Mouse (Mus musculus) forebrain, embryonic 15.5 days (tissue): ENCODE data around the gene Minos1. TPM values are rescaled to one million over a fixed set of nuclear protein-coding genes. Genes with fewer than 3 reads are reported as not detected.

ENCODE experiments used
- ATAC-seq: fragments of 200-750 bp; cut with Nextera tagmentation; replicated peaks from 2 replicates; pipeline ENCODE4 v1.8.0; 2017; ENCODE audit warnings: mild to moderate bottlenecking, moderate TSS enrichment, moderate library complexity
- H3K27ac ChIP-seq: fragments of 300-500 bp; sonication (generic); replicated peaks from 2 replicates; pipeline ENCODE4 v1.5.1; 2015; ENCODE audit warnings: mild to moderate bottlenecking, inconsistent platforms
- H3K27me3 ChIP-seq: fragments of 300-500 bp; sonication (generic); 2 replicates; pipeline ENCODE4 v1.6.1; 2015; ENCODE audit warnings: inconsistent platforms
- H3K36me3 ChIP-seq: fragments of 300-500 bp; sonication (generic); 2 replicates; pipeline ENCODE4 v1.6.1; 2015; ENCODE audit warnings: mild to moderate bottlenecking, inconsistent platforms
- H3K4me1 ChIP-seq: fragments of 300-500 bp; sonication (generic); 2 replicates; pipeline ENCODE4 v1.6.1; 2015; ENCODE audit warnings: inconsistent platforms
- H3K4me2 ChIP-seq: fragments of 300-500 bp; sonication (generic); replicated peaks from 2 replicates; pipeline ENCODE4 v1.6.1; 2015; ENCODE audit warnings: mild to moderate bottlenecking, inconsistent platforms
- H3K4me3 ChIP-seq: fragments of 300-500 bp; sonication (generic); 2 replicates; pipeline ENCODE4 v1.5.1; 2015; ENCODE audit warnings: mild to moderate bottlenecking, inconsistent platforms
- H3K9ac ChIP-seq: fragments of 300-500 bp; sonication (generic); replicated peaks from 2 replicates; pipeline ENCODE4 v1.6.1; 2015; ENCODE audit warnings: mild to moderate bottlenecking, inconsistent platforms
- H3K9me3 ChIP-seq: fragments of 300-500 bp; sonication (generic); 2 replicates; pipeline ENCODE4 v1.6.1; 2016; ENCODE audit warnings: inconsistent platforms
- WGBS: fragments of 180-500 bp; shearing (Covaris S2); methylation state at CpG from one replicate; pipeline ENCODE4 v1.1.7; 2015; ENCODE audit warnings: mixed read lengths; 5-methylcytosine and 5-hydroxymethylcytosine counted together
- polyA plus RNA-seq: library from polyadenylated mRNA; unstranded; fragments of >200 nt; fragmentation: Nextera tagmentation; extraction: Ambion mirVana; gene quantifications from 2 replicates; pipeline ENCODE4 v1.2.1, GENCODE M21; 2015

The Minos1 gene
- polyA plus RNA-seq, 1 experiment from 2014 or later, result 390 TPM

- peaks cover 25% of the 10 kb centered on the region for H3K4me1 ChIP-seq
- no peak overlapping the region for H3K9ac ChIP-seq
- H3K27ac ChIP-seq, result no peak overlapping the region
- no peaks in the 10 kb centered on the region for H3K36me3 ChIP-seq
- H3K27me3 ChIP-seq, result no peaks in the 10 kb centered on the region
- no peaks in the 10 kb centered on the region for H3K9me3 ChIP-seq
- no peak overlapping the region for H3K4me3 ChIP-seq
- 75% methylated on average over 3 of the region's 3 CpGs for WGBS
- ATAC-seq, result no peak
- H3K4me2 ChIP-seq, result no peak overlapping the region
These were observed 18.4 kb downstream of the Minos1 start for GRCm38 (mm10) chr4:139112482-139112881.

GRCm38 (mm10) chr4:139111421-139111820 lies 19.5 kb downstream of the Minos1 start:
- Histone ChIP-seq H3K4me1 (peaks cover 20% of the 10 kb centered on the region), H3K4me3 (no peak overlapping the region), H3K27ac (0 out of 2 replicates have a peak overlapping the region, but pooled peaks have one; percentile 4), H3K27me3 (no peaks in the 10 kb centered on the region), H3K36me3 (no peaks in the 10 kb centered on the region), H3K9ac (no peak overlapping the region), H3K9me3 (no peaks in the 10 kb centered on the region), H3K4me2 (no peak overlapping the region)
- 58% methylated on average over 3 of the region's 3 CpGs for WGBS
- no peak for ATAC-seq

GRCm38 (mm10) chr4:139110858-139111257 lies 20.1 kb downstream of the Minos1 start:
- Histone ChIP-seq H3K9me3 (no peaks in the 10 kb centered on the region), H3K27ac (0 out of 2 replicates have a peak overlapping the region, but pooled peaks have one; percentile 4), H3K4me1 (peaks cover 16% of the 10 kb centered on the region), H3K4me3 (no peak overlapping the region), H3K36me3 (no peaks in the 10 kb centered on the region), H3K4me2 (no peak overlapping the region), H3K27me3 (no peaks in the 10 kb centered on the region), H3K9ac (no peak overlapping the region)
- ATAC-seq, result no peak
- WGBS, result 60% methylated on average over 3 of the region's 3 CpGs

- no peaks in the 10 kb centered on the region for H3K27me3 ChIP-seq
- 95% methylated on average over 1 of the region's 1 CpGs for WGBS
- no peak overlapping the region for H3K4me2 ChIP-seq
- H3K4me3 ChIP-seq, result no peak overlapping the region
- H3K9ac ChIP-seq, result no peak overlapping the region
- H3K4me1 ChIP-seq, result no peaks in the 10 kb centered on the region
- H3K36me3 ChIP-seq, result peaks cover 24% of the 10 kb centered on the region
- ATAC-seq, result no peak
- no peak overlapping the region for H3K27ac ChIP-seq
- H3K9me3 ChIP-seq, result no peaks in the 10 kb centered on the region
These were observed 25.5 kb downstream of the Minos1 start for GRCm38 (mm10) chr4:139105453-139105852.

GRCm38 (mm10) chr4:139101546-139101945 lies 29.4 kb downstream of the Minos1 start:
- ATAC-seq, result no peak
- no peaks in the 10 kb centered on the region for H3K27me3 ChIP-seq

GRCm38 (mm10) chr4:139100326-139100725 lies 30.6 kb downstream of the Minos1 start:
- Histone ChIP-seq H3K27me3 (no peaks in the 10 kb centered on the region), H3K9ac (no peak overlapping the region), H3K4me3 (no peak overlapping the region), H3K9me3 (no peaks in the 10 kb centered on the region), H3K4me1 (no peaks in the 10 kb centered on the region), H3K27ac (no peak overlapping the region), H3K36me3 (peaks cover 24% of the 10 kb centered on the region), H3K4me2 (no peak overlapping the region)
- WGBS, result 87% methylated on average over 8 of the region's 8 CpGs
- no peak for ATAC-seq

More at GRCm38 (mm10) chr4:139101546-139101945, 29.4 kb downstream of the Minos1 start:
- Histone ChIP-seq H3K9ac (no peak overlapping the region), H3K27ac (no peak overlapping the region), H3K4me3 (no peak overlapping the region), H3K36me3 (peaks cover 24% of the 10 kb centered on the region), H3K4me1 (no peaks in the 10 kb centered on the region), H3K9me3 (no peaks in the 10 kb centered on the region), H3K4me2 (no peak overlapping the region)
- WGBS, result 88% methylated on average over 6 of the region's 6 CpGs

- no peak overlapping the region for H3K9ac ChIP-seq
- H3K4me1 ChIP-seq, result peaks cover 20% of the 10 kb centered on the region
- peaks cover 31% of the 10 kb centered on the region for H3K27me3 ChIP-seq
- no peaks in the 10 kb centered on the region; the same call in 1 of the 2 replicates for H3K36me3 ChIP-seq
- H3K4me3 ChIP-seq, result no peak overlapping the region
- H3K9me3 ChIP-seq, result no peaks in the 10 kb centered on the region
- no peak for ATAC-seq
- no peak overlapping the region for H3K27ac ChIP-seq
- WGBS, result 59% methylated on average over 5 of the region's 5 CpGs
- H3K4me2 ChIP-seq, result no peak overlapping the region
These were observed 34.7 kb downstream of the Minos1 start for GRCm38 (mm10) chr4:139096201-139096600.

- H3K4me2 ChIP-seq, result no peak overlapping the region
These were observed 35.5 kb downstream of the Minos1 start for GRCm38 (mm10) chr4:139095406-139095805.

GRCm38 (mm10) chr4:139093196-139093530 lies 37.8 kb downstream of the Minos1 start:
- H3K4me3 ChIP-seq, result peak overlapping the region; percentile 57
- peaks cover 44% of the 10 kb centered on the region for H3K27me3 ChIP-seq
- peak overlapping the region; percentile 94 for H3K4me2 ChIP-seq
- H3K9ac ChIP-seq, result peak overlapping the region; percentile 51; the same call in 1 of the 2 replicates
- no peak for ATAC-seq
- H3K4me1 ChIP-seq, result peaks cover 20% of the 10 kb centered on the region
- no peak overlapping the region for H3K27ac ChIP-seq
- 22% methylated on average over 13 of the region's 13 CpGs for WGBS
- no peaks in the 10 kb centered on the region for H3K36me3 ChIP-seq
- no peaks in the 10 kb centered on the region for H3K9me3 ChIP-seq

More at GRCm38 (mm10) chr4:139095406-139095805, 35.5 kb downstream of the Minos1 start:
- Histone ChIP-seq H3K9me3 (no peaks in the 10 kb centered on the region), H3K4me1 (peaks cover 20% of the 10 kb centered on the region), H3K27ac (no peak overlapping the region), H3K4me3 (no peak overlapping the region), H3K9ac (no peak overlapping the region), H3K36me3 (no peaks in the 10 kb centered on the region), H3K27me3 (peaks cover 39% of the 10 kb centered on the region)
- WGBS, result 53% methylated on average over 1 of the region's 1 CpGs
- no peak for ATAC-seq

- Histone ChIP-seq H3K36me3 (no peaks in the 10 kb centered on the region), H3K27me3 (peaks cover 44% of the 10 kb centered on the region), H3K4me1 (peaks cover 20% of the 10 kb centered on the region), H3K27ac (peak within 1 kb of the TSS; percentile 17; the same call in 1 of the 2 replicates), H3K9me3 (no peaks in the 10 kb centered on the region), H3K4me2 (peak within 1 kb of the TSS; percentile 94), H3K9ac (peak within 1 kb of the TSS; percentile 51), H3K4me3 (peak within 1 kb of the TSS; percentile 57)
- WGBS, result under 1% methylated on average over 90 of the region's 105 CpGs
- no peak for ATAC-seq
These were observed 38.3 kb downstream of the Minos1 start, which contains the start of gene Nbl1 for GRCm38 (mm10) chr4:139092356-139093195. TSS of gene Nbl1 (minus strand) at chr4:139092993.

GRCm38 (mm10) chr4:139091478-139092355 lies 39.2 kb downstream of the Minos1 start:
- Histone ChIP-seq H3K4me2 (peak overlapping the region; percentile 94), H3K36me3 (no peaks in the 10 kb centered on the region), H3K27me3 (peaks cover 44% of the 10 kb centered on the region), H3K27ac (peak overlapping the region; percentile 17; the same call in 1 of the 2 replicates), H3K4me1 (peaks cover 20% of the 10 kb centered on the region), H3K4me3 (peak overlapping the region; percentile 57), H3K9me3 (no peaks in the 10 kb centered on the region), H3K9ac (peak overlapping the region; percentile 51)
- WGBS, result 2% methylated on average over 28 of the region's 28 CpGs
- ATAC-seq, result 0 out of 2 replicates have a peak, but pooled peaks have one; percentile 42

- no peak for ATAC-seq
- Histone ChIP-seq H3K36me3 (no peaks in the 10 kb centered on the region), H3K4me2 (0 out of 2 replicates have a peak overlapping the region, but pooled peaks have one; percentile 94), H3K9me3 (no peaks in the 10 kb centered on the region), H3K27ac (no peak overlapping the region), H3K9ac (no peak overlapping the region), H3K4me3 (no peak overlapping the region), H3K27me3 (peaks cover 44% of the 10 kb centered on the region), H3K4me1 (peaks cover 20% of the 10 kb centered on the region)
- 54% methylated on average over 7 of the region's 7 CpGs for WGBS
These were observed 39.8 kb downstream of the Minos1 start for GRCm38 (mm10) chr4:139091066-139091465.
